ENCODE assay signal across 22 mouse cellular contexts in the genomic region with DNA sequence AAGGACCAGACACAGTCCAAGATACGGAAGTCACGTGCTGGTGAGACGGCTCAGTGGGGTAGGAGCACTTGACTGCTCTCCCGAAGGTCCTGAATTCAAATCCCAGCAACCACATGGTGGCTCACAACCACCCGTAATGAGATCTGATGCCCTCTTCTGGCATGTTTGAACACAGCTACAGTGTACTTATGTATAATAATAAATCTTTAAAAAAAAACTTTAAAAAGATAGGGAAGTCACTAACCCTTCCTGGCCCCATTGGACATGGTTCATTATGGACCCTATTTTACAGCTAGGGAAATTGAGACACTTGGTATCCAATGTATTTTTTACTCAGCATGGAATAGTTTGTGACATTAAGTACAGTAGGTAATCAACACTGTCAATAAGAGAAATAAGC. TPM values are rescaled to one million over a fixed set of nuclear protein-coding genes. Genes with fewer than 3 reads are reported as not detected.
"Had no signal": no experiment of that assay in that cellular context is flagged by ENCODE, and none has a peak within 500 bp of the region (broad histone marks: within the 10 kb centered on the region; RNA-seq: fewer than 3 reads in every experiment).

No protein-coding gene starts in this region.

- H3K4me3 ChIP-seq: midbrain, embryonic 12.5 days; neural tube, embryonic 13.5 days; neural tube, embryonic 15.5 days had no signal

- H3K9me3 ChIP-seq: liver, embryonic 13.5 days; liver, embryonic 15.5 days; megakaryocyte, embryonic 14.5 days; midbrain, embryonic 10.5 days; midbrain, embryonic 12.5 days; neural tube, embryonic 13.5 days; neural tube, embryonic 15.5 days had no signal

- H3K27ac ChIP-seq: macrophage; midbrain, embryonic 10.5 days; midbrain, embryonic 12.5 days; neural tube, embryonic 13.5 days; neural tube, embryonic 15.5 days had no signal

- H3K27me3 ChIP-seq: liver, embryonic 13.5 days; liver, embryonic 15.5 days; megakaryocyte, embryonic 14.5 days; midbrain, embryonic 12.5 days; neural tube, embryonic 13.5 days; neural tube, embryonic 15.5 days had no signal

- DNase-seq: liver, embryonic 13.5 days; liver, postnatal 0 days; lung, embryonic 14.5 days; lung, postnatal 14 days; lung, postnatal 36 days; midbrain, embryonic 14.5 days; retina, postnatal 1 day; right cerebral cortex, adult 18-20 months; right cerebral cortex, postnatal 25 days; right cerebral cortex, postnatal 4 days; spleen, adult 18-20 months; thymus, adult 2 months; thymus, postnatal 25 days; thymus, postnatal 4 days had no signal

- H3K9ac ChIP-seq: liver, embryonic 15.5 days; liver, postnatal 0 days; lung, embryonic 14.5 days; midbrain, embryonic 12.5 days; neural tube, embryonic 13.5 days; neural tube, embryonic 15.5 days had no signal

RNA-seq across cellular contexts. Expression of gene Plin4, which starts 32.1 kb away (rescaled TPM):
- total RNA-seq: megakaryocyte progenitor cell, adult 5-6 weeks had no signal
- polyA plus RNA-seq: liver, embryonic 13.5 days; macrophage had no signal

RNA-seq across cellular contexts. Expression of gene Plin5, which starts 39.9 kb away (rescaled TPM):
- total RNA-seq: megakaryocyte progenitor cell, adult 5-6 weeks had no signal
- polyA plus RNA-seq: macrophage had no signal
